8 mouse cellular contexts compared by ENCODE assay signal in the genomic region with DNA sequence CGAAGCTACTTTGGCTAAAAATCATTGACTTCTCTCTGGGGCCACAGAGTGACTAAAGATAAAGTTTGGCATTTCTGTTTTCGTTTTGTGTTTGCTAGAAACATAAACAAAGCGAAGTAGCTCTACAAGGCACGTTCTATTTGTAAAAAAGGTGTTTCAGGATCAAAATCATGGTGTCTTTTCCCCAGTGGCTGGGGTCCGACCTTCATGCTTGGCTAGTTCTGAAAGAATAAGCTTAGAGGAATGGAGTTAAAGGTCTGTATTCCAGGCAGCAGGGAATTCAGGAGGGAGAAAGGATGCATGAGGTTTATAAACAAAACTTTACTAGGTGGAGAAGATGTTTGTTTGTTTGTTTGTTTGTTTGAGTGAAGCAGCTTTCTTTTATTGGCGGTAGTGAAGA. TPM values are rescaled to one million over a fixed set of nuclear protein-coding genes. Genes with fewer than 3 reads are reported as not detected.
A peak's percentile ranks its signal among the peaks of the same experiment; 100 is the strongest.
DNase-seq lines count a peak whose midpoint lies in the region; ATAC-seq and TF ChIP-seq lines count a peak whose summit lies in the region.

No protein-coding gene starts in this region.

- intact Hi-C loops in gastrocnemius, postnatal 14 days (cut with DNase I; ENCODE audit: low total_unique reads): no loop called here

- H3K27ac ChIP-seq in cerebellum, adult 2 months (ENCODE audit: insufficient read depth, low read length): peak overlapping the region; percentile 92; the same call in 1 of the 2 replicates
- peak overlapping the region; percentile 100 for H3K27ac ChIP-seq in testis, adult 2 months (ENCODE audit: control insufficient read depth, insufficient read depth, low read depth, low read length)
- peak overlapping the region; percentile 94 for H3K27ac ChIP-seq in liver, embryonic 13.5 days
- peak overlapping the region; percentile 100 for H3K27ac ChIP-seq in stomach, postnatal 0 days (replicated peaks)

- ATAC-seq in cerebellum, adult (ENCODE audit: insufficient number of reproducible peaks, low FRiP score, low TSS enrichment): no peak
- ATAC-seq in liver, embryonic 13.5 days (ENCODE audit: low read depth): no peak
- no peak for ATAC-seq in stomach, postnatal 0 days (ENCODE audit: low FRiP score, low TSS enrichment)

- no peak for TF ChIP-seq CTCF in cerebellum, adult 2 months (IDR thresholded peaks at IDR 0.05; ENCODE audit: borderline replicate concordance, insufficient read depth, low read depth, low read length)
- no peak for TF ChIP-seq CTCF in testis, adult 2 months (IDR thresholded peaks at IDR 0.05; ENCODE audit: control insufficient read depth, insufficient read depth, insufficient replicate concordance, low read depth, low read length)
- TF ChIP-seq CTCF in stomach, postnatal 0 days (IDR thresholded peaks at IDR 0.05; ENCODE audit: low read depth): no peak

- peak overlapping the region; percentile 75 for H3K4me3 ChIP-seq in cerebellum, adult 2 months (replicated peaks; ENCODE audit: insufficient read depth, low read depth, low read length)
- H3K4me3 ChIP-seq in testis, adult 2 months (ENCODE audit: control insufficient read depth, low read depth, low read length): peak overlapping the region; percentile 98; the same call in 1 of the 2 replicates
- H3K4me3 ChIP-seq in liver, embryonic 13.5 days (replicated peaks): peak overlapping the region; percentile 80
- peak overlapping the region; percentile 70 for H3K4me3 ChIP-seq in stomach, postnatal 0 days (ENCODE audit: low read depth, low read length)

- no peak for TF ChIP-seq POLR2A in cerebellum, adult 2 months (IDR thresholded peaks at IDR 0.05; ENCODE audit: borderline replicate concordance, insufficient read depth, low read length)
- no peak for TF ChIP-seq POLR2A in testis, adult 2 months (IDR thresholded peaks at IDR 0.05; ENCODE audit: control insufficient read depth, low read depth, low read length)

- H3K9ac ChIP-seq in liver, embryonic 13.5 days: 0 out of 2 replicates have a peak overlapping the region, but pooled peaks have one; percentile 76
- H3K9ac ChIP-seq in stomach, postnatal 0 days (ENCODE audit: low read length): no peak overlapping the region

- H3K36me3 ChIP-seq in testis, adult 2 months (ENCODE audit: control insufficient read depth, insufficient read depth, low read length): no peaks in the 10 kb centered on the region
- peaks cover 8% of the 10 kb centered on the region; the same call in 1 of the 2 replicates for H3K36me3 ChIP-seq in liver, embryonic 13.5 days
- no peaks in the 10 kb centered on the region; the same call in 1 of the 2 replicates for H3K36me3 ChIP-seq in stomach, postnatal 0 days (ENCODE audit: control insufficient read depth, insufficient read depth, low read length)

- no peaks in the 10 kb centered on the region for H3K27me3 ChIP-seq in cerebellum, adult 2 months (ENCODE audit: control insufficient read depth, insufficient read depth, low read length)
- H3K27me3 ChIP-seq in testis, adult 2 months (ENCODE audit: control insufficient read depth, insufficient read depth, low read length): no peaks in the 10 kb centered on the region
- H3K27me3 ChIP-seq in liver, embryonic 13.5 days: no peaks in the 10 kb centered on the region
- no peaks in the 10 kb centered on the region for H3K27me3 ChIP-seq in stomach, postnatal 0 days (ENCODE audit: control insufficient read depth, insufficient read depth, low read length)

- no peak for TF ChIP-seq EP300 in stomach, postnatal 0 days (optimal IDR thresholded peaks at IDR 0.05)

- H3K9me3 ChIP-seq in liver, embryonic 13.5 days (replicated peaks): no peaks in the 10 kb centered on the region
- H3K9me3 ChIP-seq in stomach, postnatal 0 days (ENCODE audit: control insufficient read depth, low read length): no peaks in the 10 kb centered on the region

- no peak for DNase-seq in cerebellum, adult 2 months
- no peak for DNase-seq in testis, postnatal 14 days (ENCODE audit: low spot score)
- no peak for DNase-seq in liver, embryonic 13.5 days
- DNase-seq in stomach, postnatal 0 days (ENCODE audit: low spot score): no peak
- no peak for DNase-seq in gastrocnemius, postnatal 14 days
- DNase-seq in right cerebral cortex, adult 2 months (ENCODE audit: low spot score in 2 of 2): no peak

- peak overlapping the region; percentile 75 for H3K4me2 ChIP-seq in liver, embryonic 13.5 days
- peak overlapping the region; percentile 57 for H3K4me2 ChIP-seq in stomach, postnatal 0 days (replicated peaks; ENCODE audit: low read depth)

- WGBS in cerebellum, adult 2 months: 24% methylated on average over 6 of the region's 6 CpGs
- 21% methylated on average over 6 of the region's 6 CpGs for WGBS in liver, embryonic 13.5 days (ENCODE audit: insufficient replicate concordance)
- 23% methylated on average over 6 of the region's 6 CpGs for WGBS in stomach, postnatal 0 days

- no peaks in the 10 kb centered on the region; the same call in 1 of the 2 replicates for H3K4me1 ChIP-seq in cerebellum, adult 2 months (ENCODE audit: control insufficient read depth, insufficient read depth, low read length)
- no peaks in the 10 kb centered on the region; the same call in 1 of the 2 replicates for H3K4me1 ChIP-seq in testis, adult 2 months (ENCODE audit: control insufficient read depth, insufficient read depth, low read length)
- peaks cover 16% of the 10 kb centered on the region for H3K4me1 ChIP-seq in liver, embryonic 13.5 days (replicated peaks)
- peaks cover 3% of the 10 kb centered on the region; the same call in 1 of the 2 replicates for H3K4me1 ChIP-seq in stomach, postnatal 0 days (replicated peaks; ENCODE audit: control insufficient read depth, insufficient read depth)

RNA-seq across cellular contexts. Expression of a gene that starts 0.7 kb away (rescaled TPM):
- 47.9 and 48.7 TPM in 2 replicates for polyA plus RNA-seq in cerebellum, adult 2 months (2012; rRNA removed)
- polyA plus RNA-seq in testis, adult 2 months (2012; rRNA removed): 42.2 and 43.3 TPM in 2 replicates
- polyA plus RNA-seq in liver, embryonic 13.5 days (2015; fragmentation: Nextera tagmentation; extraction: Ambion mirVana): 45.2 and 50.6 TPM in 2 replicates
- polyA plus RNA-seq in stomach, postnatal 0 days (2015; fragmentation: Nextera tagmentation; extraction: Ambion mirVana): 95.2 and 103 TPM in 2 replicates
- 10 to 100 TPM; 28.9 to 29.6 TPM for total RNA-seq in gastrocnemius, postnatal 14 days (2021)

RNA-seq across cellular contexts. Expression of a gene that starts 38.6 kb away (rescaled TPM):
- polyA plus RNA-seq in cerebellum, adult 2 months (2012; rRNA removed): 3.8 and 4.1 TPM in 2 replicates
- 5.1 and 5.3 TPM in 2 replicates for polyA plus RNA-seq in testis, adult 2 months (2012; rRNA removed)
- 0.29 and 0.49 TPM in 2 replicates for polyA plus RNA-seq in liver, embryonic 13.5 days (2015; fragmentation: Nextera tagmentation; extraction: Ambion mirVana)
- 2.0 and 2.3 TPM in 2 replicates for polyA plus RNA-seq in stomach, postnatal 0 days (2015; fragmentation: Nextera tagmentation; extraction: Ambion mirVana)
- total RNA-seq in gastrocnemius, postnatal 14 days (2021): under 1 TPM; 0.33 to 0.60 TPM

RNA-seq across cellular contexts. Expression of a gene that starts 38.7 kb away (rescaled TPM):
- 15.3 and 16.7 TPM in 2 replicates for polyA plus RNA-seq in cerebellum, adult 2 months (2012; rRNA removed)
- 16.3 and 19.0 TPM in 2 replicates for polyA plus RNA-seq in testis, adult 2 months (2012; rRNA removed)
- 3.1 and 3.2 TPM in 2 replicates for polyA plus RNA-seq in liver, embryonic 13.5 days (2015; fragmentation: Nextera tagmentation; extraction: Ambion mirVana)
- 16.1 and 16.8 TPM in 2 replicates for polyA plus RNA-seq in stomach, postnatal 0 days (2015; fragmentation: Nextera tagmentation; extraction: Ambion mirVana)
- total RNA-seq in gastrocnemius, postnatal 14 days (2021): 10 to 100 TPM in 1 of 2 experiments, 1 to 10 TPM in 1; 8.7 to 12.2 TPM

RNA-seq across cellular contexts. Expression of a gene that starts 53.6 kb away (rescaled TPM):
- 62.3 and 72.9 TPM in 2 replicates for polyA plus RNA-seq in cerebellum, adult 2 months (2012; rRNA removed)
- 66.5 and 73.1 TPM in 2 replicates for polyA plus RNA-seq in testis, adult 2 months (2012; rRNA removed)
- polyA plus RNA-seq in liver, embryonic 13.5 days (2015; fragmentation: Nextera tagmentation; extraction: Ambion mirVana): 24.9 and 25.1 TPM in 2 replicates
- polyA plus RNA-seq in stomach, postnatal 0 days (2015; fragmentation: Nextera tagmentation; extraction: Ambion mirVana): 34.6 and 35.3 TPM in 2 replicates
- 10 to 100 TPM; 11.8 to 13.3 TPM for total RNA-seq in gastrocnemius, postnatal 14 days (2021)
